Mouse (Mus musculus) adrenal gland, adult 2 months (tissue): ENCODE measurements around the gene Thsd7b. TPM values are rescaled to one million over a fixed set of nuclear protein-coding genes. Genes with fewer than 3 reads are reported as not detected.
A peak's percentile ranks its signal among the peaks of the same experiment; 100 is the strongest.

Source experiments
- DNase-seq: peaks from one replicate; pipeline ENCODE4 v3.0.0; 2021
- long read RNA-seq: library from polyadenylated mRNA; stranded (forward); transcript quantifications from one replicate; pipeline ENCODE4 v2.0.0, GENCODE M21; 2021
- polyA plus RNA-seq: library from polyadenylated mRNA; depleted of rRNA; stranded (reverse); fragments of >200 nt; gene quantifications from 2 replicates; pipeline ENCODE4 v1.2.3, GENCODE M21; 2012; rRNA removed
- total RNA-seq, 2 experiments: library from RNA; stranded (reverse); gene quantifications; 2 replicates each; pipeline ENCODE4 v1.2.3; 2021

Gene Thsd7b
- total RNA-seq: 1 to 10 TPM in 1 of 2 experiments, under 1 TPM in 1; 0.45 to 1.5 TPM
- 0.11 and 0.28 TPM in 2 replicates for polyA plus RNA-seq
- long read RNA-seq: 0 reads

- DNase-seq: no peak
Measured at GRCm38 (mm10) chr1:129272982-129273937, at the start of gene Thsd7b. Thsd7b (plus strand) TSS chr1:129273302.

- DNase-seq: peak; percentile 7
Measured at GRCm38 (mm10) chr1:129244292-129244691, 28.8 kb upstream of the Thsd7b start.

- peak; percentile 14 for DNase-seq
Measured at GRCm38 (mm10) chr1:129250704-129251443, 22.2 kb upstream of the Thsd7b start.

- no peak for DNase-seq
Measured at GRCm38 (mm10) chr1:129266684-129267083, 6.4 kb upstream of the Thsd7b start.

GRCm38 (mm10) chr1:129304173-129304572, 31.1 kb downstream of the Thsd7b start:
- DNase-seq: no peak

- no peak for DNase-seq
Measured at GRCm38 (mm10) chr1:129324388-129324787, 51.3 kb downstream of the Thsd7b start.

GRCm38 (mm10) chr1:129324798-129325197, 51.7 kb downstream of the Thsd7b start:
- no peak for DNase-seq

GRCm38 (mm10) chr1:129356631-129357030, 83.5 kb downstream of the Thsd7b start:
- no peak for DNase-seq

- DNase-seq: no peak
Measured at GRCm38 (mm10) chr1:129357378-129357777, 84.3 kb downstream of the Thsd7b start.

- DNase-seq: no peak
Measured at GRCm38 (mm10) chr1:129363368-129363767, 90.3 kb downstream of the Thsd7b start.

GRCm38 (mm10) chr1:129364828-129365227, 91.7 kb downstream of the Thsd7b start:
- DNase-seq: no peak

- no peak for DNase-seq
Measured at GRCm38 (mm10) chr1:129365590-129365989, 92.5 kb downstream of the Thsd7b start.

GRCm38 (mm10) chr1:129386479-129386878, 113.4 kb downstream of the Thsd7b start:
- DNase-seq: peak; percentile 40

GRCm38 (mm10) chr1:129411584-129411983, 138.5 kb downstream of the Thsd7b start:
- DNase-seq: no peak

- no peak for DNase-seq
Measured at GRCm38 (mm10) chr1:129421581-129421980, 148.5 kb downstream of the Thsd7b start.

- no peak for DNase-seq
Measured at GRCm38 (mm10) chr1:129464414-129464813, 191.3 kb downstream of the Thsd7b start.

GRCm38 (mm10) chr1:129473504-129473903, 200.4 kb downstream of the Thsd7b start:
- no peak for DNase-seq

GRCm38 (mm10) chr1:129484266-129485031, 211.3 kb downstream of the Thsd7b start:
- no peak for DNase-seq

- peak; percentile 14 for DNase-seq
Measured at GRCm38 (mm10) chr1:129491136-129491535, 218.0 kb downstream of the Thsd7b start.

GRCm38 (mm10) chr1:129493929-129494328, 220.8 kb downstream of the Thsd7b start:
- DNase-seq: no peak

- DNase-seq: no peak
Measured at GRCm38 (mm10) chr1:129501707-129502106, 228.6 kb downstream of the Thsd7b start.

- DNase-seq: no peak
Measured at GRCm38 (mm10) chr1:129516379-129516778, 243.3 kb downstream of the Thsd7b start.
